Mouse (Mus musculus) mature B cell (primary cell): ENCODE results near the gene Dcx.

Experiments
- in situ Hi-C: fragments of 300-500 bp; cut with MboI; formaldehyde crosslinking; loops from 2 replicates; pipeline ENCODE4 v1.14.3; 2019

Gene Dcx

GRCm38 (mm10) chrX:143932958-143933357 lies at the start of gene Dcx:
TSS of gene Dcx (minus strand) at chrX:143933311.
- in situ Hi-C loops = no loop called here

- in situ Hi-C loops = no loop called here
Measured at GRCm38 (mm10) chrX:143966249-143966648, 33.1 kb upstream of the Dcx start.

GRCm38 (mm10) chrX:143933671-143934070 lies 560 bp upstream of the Dcx start:
- in situ Hi-C loops = no loop called here

DNA sequence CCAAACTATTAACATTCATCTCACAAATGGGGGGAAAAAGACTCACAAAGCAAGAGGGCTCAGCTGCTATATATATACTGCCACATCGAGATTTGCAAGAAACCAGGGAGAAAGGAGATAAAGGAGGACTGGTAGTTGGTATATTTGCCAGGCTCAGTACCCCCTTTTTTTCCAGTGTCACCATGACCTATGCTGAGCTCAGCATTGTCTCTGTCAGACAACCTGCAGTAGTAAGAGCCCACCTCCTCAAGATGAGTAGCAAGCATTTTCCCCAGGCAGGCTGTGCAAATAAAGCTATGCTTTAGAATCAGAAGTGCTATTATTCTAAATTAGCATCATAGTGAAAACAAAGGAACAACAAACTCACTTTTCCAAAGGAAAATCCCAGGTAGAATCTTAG lies 581 bp downstream of the Dcx start:
- in situ Hi-C loops = no loop called here

- in situ Hi-C loops = no loop called here
Measured at GRCm38 (mm10) chrX:143931400-143932185, 1.5 kb downstream of the Dcx start.

- in situ Hi-C loops = no loop called here
Measured at GRCm38 (mm10) chrX:143922070-143922469, 11.0 kb downstream of the Dcx start.

DNA sequence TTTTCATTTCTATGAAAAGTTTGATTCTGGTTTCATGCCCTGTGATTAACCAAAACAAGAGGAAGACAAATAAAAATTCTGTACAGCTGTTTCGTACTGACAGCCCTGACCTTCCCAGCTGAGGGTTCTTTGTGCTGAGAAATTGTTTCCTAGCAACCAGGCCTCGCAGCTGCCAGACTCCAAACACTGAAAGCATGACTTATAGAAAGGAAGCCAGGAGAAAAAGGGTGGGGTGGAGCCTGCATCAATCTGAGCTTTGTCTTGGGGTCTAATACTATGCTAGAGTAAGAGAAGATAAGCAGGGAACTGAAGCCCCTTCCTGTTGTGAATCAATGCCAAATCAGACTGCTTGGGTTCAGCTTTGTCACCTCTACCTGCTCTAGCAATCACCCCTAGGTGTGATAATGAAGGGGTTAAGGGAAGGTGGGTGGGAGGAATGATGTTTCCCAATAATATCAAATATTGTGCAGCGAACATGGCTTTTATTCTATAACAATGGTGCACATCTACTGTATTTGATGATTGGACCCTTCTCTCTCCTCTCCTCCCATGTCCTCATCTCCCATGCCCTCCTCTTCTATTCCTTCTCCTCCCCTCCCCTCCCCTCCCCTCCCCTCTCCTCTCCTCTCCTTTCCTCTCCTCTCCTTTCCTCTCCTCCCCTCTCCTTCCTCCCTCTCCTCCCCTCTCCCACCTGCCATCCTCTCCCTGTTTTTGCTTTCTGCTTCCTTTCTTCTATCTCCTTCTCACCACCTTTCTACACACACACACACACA lies 26.2 kb downstream of the Dcx start:
- in situ Hi-C loops = no loop called here

DNA sequence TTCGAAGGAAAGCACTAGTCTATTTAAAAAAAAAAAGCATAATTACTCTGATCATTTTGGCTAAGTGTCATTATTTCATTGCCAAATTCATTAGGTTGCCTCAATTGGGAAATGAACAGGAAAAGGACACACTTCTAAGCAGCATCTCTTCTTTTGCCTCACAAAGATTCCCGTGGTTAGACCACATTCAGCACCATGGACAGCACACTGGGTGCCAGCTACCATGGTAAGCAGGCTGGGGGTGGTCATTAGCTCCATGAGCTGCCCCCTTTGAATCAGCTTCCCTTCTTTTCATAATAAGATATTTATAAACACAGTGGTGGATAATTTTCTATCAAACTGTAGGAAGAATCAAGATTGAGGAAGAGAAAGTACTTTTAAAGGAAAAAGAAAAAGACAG lies 28.4 kb downstream of the Dcx start:
- in situ Hi-C loops = no loop called here

- in situ Hi-C loops = no loop called here
Measured at GRCm38 (mm10) chrX:143902300-143902699, 30.8 kb downstream of the Dcx start.

GRCm38 (mm10) chrX:143897363-143898285 lies 35.5 kb downstream of the Dcx start:
- in situ Hi-C loops = no loop called here

DNA sequence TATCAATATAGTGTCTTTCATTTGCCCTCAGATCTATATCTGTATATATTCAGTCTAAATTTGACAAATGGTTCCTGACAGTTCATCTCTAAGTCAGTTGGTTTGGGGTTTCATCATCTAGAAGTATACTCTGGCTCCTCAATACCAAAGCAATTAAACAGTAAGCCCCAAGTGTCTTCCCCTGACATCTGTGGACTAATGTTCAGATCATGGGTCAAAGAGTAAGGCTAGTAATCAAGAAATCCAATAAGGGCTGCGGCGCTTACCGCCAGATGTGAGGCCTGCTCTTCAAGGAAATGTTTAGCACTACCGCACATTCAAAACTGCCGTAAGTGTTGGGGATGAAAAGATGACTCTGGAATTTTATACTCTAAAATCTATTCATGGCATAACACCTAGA lies 36.2 kb downstream of the Dcx start:
- in situ Hi-C loops = no loop called here

DNA sequence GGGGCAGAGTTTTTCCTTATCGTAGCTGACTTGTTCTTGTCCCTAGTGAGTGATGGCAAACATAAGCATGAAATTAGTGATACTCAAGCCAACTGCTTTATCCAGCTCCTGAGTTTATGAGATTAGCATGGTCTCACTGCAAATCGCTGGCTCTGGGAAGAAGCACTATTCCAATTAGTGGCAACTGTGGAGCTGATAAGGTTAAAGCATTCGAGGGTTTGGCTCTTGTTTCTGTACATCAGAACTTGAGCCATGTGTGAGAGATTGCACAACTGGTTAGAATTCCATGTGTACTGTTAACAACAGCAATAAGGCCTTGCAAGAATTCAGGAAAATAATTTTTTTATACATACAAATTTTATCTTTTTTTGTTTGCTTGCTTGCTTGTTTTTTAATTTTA lies 39.9 kb downstream of the Dcx start:
- in situ Hi-C loops = no loop called here

DNA sequence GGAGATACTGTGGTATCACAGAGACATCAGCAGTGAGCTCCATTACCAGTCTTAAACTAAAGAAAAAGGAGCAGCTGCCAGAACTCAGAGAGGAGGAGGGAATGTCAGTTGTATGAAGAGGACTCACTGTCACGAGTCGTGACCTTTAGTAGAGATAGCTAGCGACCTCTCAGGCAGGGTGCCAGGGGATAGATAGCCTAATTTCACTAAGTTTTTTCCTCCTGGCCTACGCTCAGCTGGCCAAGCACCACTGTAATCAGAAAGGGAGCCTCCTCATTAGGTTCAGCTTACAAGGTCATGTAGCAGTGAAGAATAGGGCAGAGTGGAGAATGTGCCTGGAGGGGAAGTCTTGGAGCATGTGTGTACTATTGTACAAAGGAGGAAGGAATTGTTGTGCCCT lies 47.3 kb downstream of the Dcx start:
- in situ Hi-C loops = no loop called here

DNA sequence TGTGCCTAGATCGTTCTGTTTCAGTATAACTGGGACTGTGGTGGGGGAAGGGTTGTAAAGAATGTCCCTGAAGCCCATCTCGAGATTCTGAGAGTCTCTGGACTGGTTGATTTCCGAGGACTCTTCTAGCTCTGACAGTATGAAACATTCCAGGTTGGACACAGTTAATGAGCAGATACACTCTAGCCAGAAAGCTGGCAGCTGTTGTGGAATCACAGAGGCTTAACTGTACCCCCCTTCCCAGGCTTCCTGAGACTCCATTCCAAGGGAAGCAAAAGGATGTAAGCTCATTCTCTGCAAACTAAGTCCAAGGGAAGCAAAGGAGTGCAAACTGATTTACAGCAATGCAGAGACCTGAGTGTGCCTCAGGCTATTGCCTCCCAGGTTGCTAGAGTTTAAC lies 48.2 kb downstream of the Dcx start:
- in situ Hi-C loops = no loop called here

GRCm38 (mm10) chrX:143884299-143884698 lies 48.8 kb downstream of the Dcx start:
- in situ Hi-C loops = no loop called here

DNA sequence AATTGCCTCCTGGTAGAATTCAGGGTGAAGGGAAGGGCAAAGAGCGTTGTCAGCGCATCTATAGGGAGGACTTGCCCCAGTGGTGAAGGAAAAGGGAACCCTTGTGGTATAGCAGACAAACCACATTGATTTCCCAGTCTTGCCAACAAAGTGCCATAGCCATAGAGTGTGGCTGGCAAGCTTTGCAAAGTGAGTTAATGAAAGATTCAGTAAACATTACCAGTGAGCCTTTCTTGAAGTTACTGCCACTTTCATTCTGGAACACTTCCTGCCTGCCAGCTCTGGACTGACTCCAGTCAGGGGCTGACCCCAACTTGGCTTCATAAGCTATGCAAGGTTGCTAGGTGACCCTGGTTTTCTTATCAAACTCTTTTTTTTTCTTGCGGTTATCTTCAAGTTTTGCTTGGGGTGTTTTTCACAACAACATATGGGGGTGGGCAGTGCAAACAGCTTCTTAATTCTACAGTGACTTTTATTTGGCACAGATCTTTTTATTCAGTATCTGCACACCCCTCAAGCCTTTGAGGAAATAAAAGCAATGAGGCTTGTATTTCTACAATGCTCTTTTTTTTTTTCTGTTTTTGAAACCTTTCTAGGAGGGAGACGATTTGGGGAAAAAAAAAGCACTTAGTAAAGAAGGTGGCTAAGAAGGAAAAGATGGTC lies 51.2 kb downstream of the Dcx start:
- in situ Hi-C loops = no loop called here

GRCm38 (mm10) chrX:143879631-143880030 lies 53.5 kb downstream of the Dcx start:
- in situ Hi-C loops = no loop called here

DNA sequence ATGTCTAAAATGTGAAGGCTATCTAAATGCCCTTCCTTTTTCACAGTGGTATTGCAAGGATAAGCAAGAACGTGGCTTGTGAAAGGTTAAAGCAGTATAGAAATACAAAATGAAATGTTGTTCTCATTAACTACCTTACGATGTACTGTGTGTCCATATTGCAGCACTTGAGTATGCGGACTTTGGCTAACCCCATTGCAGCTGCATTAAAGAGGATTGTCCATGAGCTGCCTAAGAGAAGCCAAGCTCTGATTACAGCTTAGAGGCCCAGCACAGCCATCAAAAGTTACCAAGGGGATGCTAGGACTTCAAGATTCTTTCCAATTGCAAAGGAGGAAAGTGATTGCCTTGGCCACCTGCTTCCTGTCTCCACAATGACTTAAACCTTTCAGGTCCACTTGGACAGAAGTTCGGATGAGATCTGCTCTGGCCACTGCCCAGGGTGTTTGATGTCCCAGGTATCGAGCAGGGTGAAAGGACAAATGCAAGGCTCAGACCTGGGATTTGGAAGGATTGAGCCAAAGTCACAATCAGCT lies 65.9 kb downstream of the Dcx start:
- in situ Hi-C loops = no loop called here

- in situ Hi-C loops = no loop called here
Measured at GRCm38 (mm10) chrX:143851351-143851750, 81.8 kb downstream of the Dcx start.

- in situ Hi-C loops = no loop called here
Measured at GRCm38 (mm10) chrX:143849969-143850368, 83.1 kb downstream of the Dcx start.

DNA sequence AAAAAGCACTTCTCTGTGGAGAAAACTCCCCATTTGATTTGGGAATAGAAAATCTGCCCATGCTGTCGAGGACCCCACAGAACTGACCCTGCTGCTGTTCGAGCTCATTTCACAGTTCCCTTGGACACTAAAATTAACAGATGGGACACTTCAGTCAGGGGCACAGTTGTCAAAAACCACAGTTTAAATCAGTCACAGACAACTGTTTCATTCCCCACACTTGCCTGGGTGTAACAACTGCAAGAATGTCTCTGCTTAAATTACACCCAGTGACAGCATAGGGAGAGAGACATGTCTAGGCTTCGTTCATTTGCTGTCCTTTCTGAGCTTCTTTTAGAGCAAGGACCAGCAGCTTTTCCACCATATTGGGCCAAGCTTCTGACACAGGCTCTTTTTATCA lies 86.5 kb downstream of the Dcx start:
- in situ Hi-C loops = no loop called here
